Mouse (Mus musculus): ENCODE results near the gene Phospho1. TPM values are rescaled to one million over a fixed set of nuclear protein-coding genes. Genes with fewer than 3 reads are reported as not detected.

Gene Phospho1
- polyA plus RNA-seq, 1 experiment from 2014 or later: 2.2 TPM

GRCm38 (mm10) chr11:95812224-95812623 lies 12.1 kb upstream of the Phospho1 start:
- H3K4me2 ChIP-seq: no peak overlapping the region
- H3K27me3 ChIP-seq (replicated peaks): 0 out of 2 replicates have a peak, but pooled peaks cover 3% of the 10 kb centered on the region
- peaks cover 7% of the 10 kb centered on the region for H3K9me3 ChIP-seq
- H3K9ac ChIP-seq: no peak overlapping the region
- H3K4me3 ChIP-seq: no peak overlapping the region
- peaks cover 6% of the 10 kb centered on the region; the same call in 1 of the 2 replicates for H3K4me1 ChIP-seq
- WGBS: 64% methylated on average over 4 of the region's 4 CpGs
- no peaks in the 10 kb centered on the region for H3K36me3 ChIP-seq
- H3K27ac ChIP-seq (replicated peaks): no peak overlapping the region
- ATAC-seq (ENCODE audit: extremely low read depth, insufficient number of reproducible peaks, low FRiP score, low TSS enrichment): no peak

- no peak for ATAC-seq (ENCODE audit: extremely low read depth, insufficient number of reproducible peaks, low FRiP score, low TSS enrichment)
- Histone ChIP-seq H3K9me3 (no peaks in the 10 kb centered on the region; the same call in 1 of the 2 replicates), H3K4me2 (no peak overlapping the region), H3K36me3 (no peaks in the 10 kb centered on the region), H3K27me3 (replicated peaks) (0 out of 2 replicates have a peak, but pooled peaks cover 6% of the 10 kb centered on the region), H3K4me1 (no peaks in the 10 kb centered on the region), H3K4me3 (no peak overlapping the region), H3K9ac (no peak overlapping the region), H3K27ac (replicated peaks) (no peak overlapping the region)
- WGBS: 79% methylated on average over 2 of the region's 2 CpGs
These were observed 10.2 kb upstream of the Phospho1 start for GRCm38 (mm10) chr11:95814101-95814500.

- no peak overlapping the region for H3K4me3 ChIP-seq
- no peaks in the 10 kb centered on the region for H3K4me1 ChIP-seq
- no peak overlapping the region for H3K9ac ChIP-seq
- 65% methylated on average over 5 of the region's 5 CpGs for WGBS
- 0 out of 2 replicates have a peak, but pooled peaks cover 6% of the 10 kb centered on the region for H3K27me3 ChIP-seq (replicated peaks)
- H3K36me3 ChIP-seq: no peaks in the 10 kb centered on the region
- H3K9me3 ChIP-seq: no peaks in the 10 kb centered on the region; the same call in 1 of the 2 replicates
- no peak overlapping the region for H3K4me2 ChIP-seq
- H3K27ac ChIP-seq (replicated peaks): no peak overlapping the region
- ATAC-seq (ENCODE audit: extremely low read depth, insufficient number of reproducible peaks, low FRiP score, low TSS enrichment): no peak
These were observed 9.4 kb upstream of the Phospho1 start for GRCm38 (mm10) chr11:95814857-95815256.

GRCm38 (mm10) chr11:95815412-95815811 lies 8.9 kb upstream of the Phospho1 start:
- ATAC-seq (ENCODE audit: extremely low read depth, insufficient number of reproducible peaks, low FRiP score, low TSS enrichment): no peak

GRCm38 (mm10) chr11:95819138-95819537 lies 5.2 kb upstream of the Phospho1 start:
- H3K4me3 ChIP-seq: no peak overlapping the region
- peaks cover 4% of the 10 kb centered on the region; the same call in 1 of the 2 replicates for H3K4me1 ChIP-seq
- ATAC-seq (ENCODE audit: extremely low read depth, insufficient number of reproducible peaks, low FRiP score, low TSS enrichment): no peak
- H3K4me2 ChIP-seq: no peak overlapping the region
- no peaks in the 10 kb centered on the region for H3K36me3 ChIP-seq
- H3K9me3 ChIP-seq: no peaks in the 10 kb centered on the region; the same call in 1 of the 2 replicates
- H3K9ac ChIP-seq: no peak overlapping the region
- H3K27ac ChIP-seq (replicated peaks): no peak overlapping the region
- 82% methylated on average over 8 of the region's 8 CpGs for WGBS
- H3K27me3 ChIP-seq (replicated peaks): peaks cover 20% of the 10 kb centered on the region

More at GRCm38 (mm10) chr11:95815412-95815811, 8.9 kb upstream of the Phospho1 start:
- H3K4me2 ChIP-seq: no peak overlapping the region
- no peaks in the 10 kb centered on the region; the same call in 1 of the 2 replicates for H3K9me3 ChIP-seq
- WGBS: 77% methylated on average over 9 of the region's 9 CpGs
- H3K4me3 ChIP-seq: no peak overlapping the region
- no peaks in the 10 kb centered on the region for H3K4me1 ChIP-seq
- H3K27me3 ChIP-seq (replicated peaks): 0 out of 2 replicates have a peak, but pooled peaks cover 6% of the 10 kb centered on the region
- H3K27ac ChIP-seq (replicated peaks): no peak overlapping the region
- no peaks in the 10 kb centered on the region for H3K36me3 ChIP-seq
- H3K9ac ChIP-seq: no peak overlapping the region

- Histone ChIP-seq H3K27me3 (replicated peaks) (peaks cover 35% of the 10 kb centered on the region), H3K4me1 (peaks cover 16% of the 10 kb centered on the region), H3K9ac (no peak overlapping the region), H3K36me3 (no peaks in the 10 kb centered on the region), H3K4me3 (no peak overlapping the region), H3K27ac (replicated peaks) (no peak overlapping the region), H3K4me2 (no peak overlapping the region), H3K9me3 (no peaks in the 10 kb centered on the region)
- 78% methylated on average over 3 of the region's 3 CpGs for WGBS
- no peak for ATAC-seq (ENCODE audit: extremely low read depth, insufficient number of reproducible peaks, low FRiP score, low TSS enrichment)
These were observed 2.8 kb upstream of the Phospho1 start for GRCm38 (mm10) chr11:95821511-95821910.

DNA sequence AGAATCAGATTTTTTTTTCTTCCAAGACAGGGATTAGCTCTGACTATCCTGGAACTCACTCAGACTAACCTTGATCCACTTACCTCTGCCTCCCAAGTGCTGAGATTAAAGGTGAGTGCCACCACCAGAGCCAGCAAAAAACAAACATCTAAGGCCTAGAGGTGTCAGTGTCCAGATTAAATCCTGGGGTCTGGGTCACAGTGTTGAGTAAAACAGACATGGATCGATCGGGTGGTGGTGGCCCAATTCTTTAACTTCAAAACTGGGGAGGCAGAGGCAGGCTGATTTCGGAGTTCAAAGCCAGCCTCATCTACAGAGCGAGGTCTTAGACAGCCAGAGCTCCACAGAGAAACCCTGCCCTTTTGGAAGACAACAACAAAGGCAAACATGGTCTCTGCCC lies 1.9 kb upstream of the Phospho1 start:
- Histone ChIP-seq H3K27me3 (replicated peaks) (peaks cover 37% of the 10 kb centered on the region), H3K9ac (no peak overlapping the region), H3K9me3 (no peaks in the 10 kb centered on the region), H3K4me3 (no peak overlapping the region), H3K27ac (replicated peaks) (no peak overlapping the region), H3K4me2 (no peak overlapping the region), H3K4me1 (peaks cover 24% of the 10 kb centered on the region), H3K36me3 (no peaks in the 10 kb centered on the region)
- ATAC-seq (ENCODE audit: extremely low read depth, insufficient number of reproducible peaks, low FRiP score, low TSS enrichment): no peak
- WGBS: 81% methylated on average over 4 of the region's 4 CpGs

- H3K4me3 ChIP-seq: peak overlapping the region; percentile 66
- H3K36me3 ChIP-seq: no peaks in the 10 kb centered on the region
- peak overlapping the region; percentile 83 for H3K9ac ChIP-seq
- peak overlapping the region; percentile 97 for H3K4me2 ChIP-seq
- under 1% methylated on average over 11 of the region's 11 CpGs for WGBS
- peaks cover 25% of the 10 kb centered on the region for H3K4me1 ChIP-seq
- ATAC-seq (ENCODE audit: extremely low read depth, insufficient number of reproducible peaks, low FRiP score, low TSS enrichment): 0 out of 2 replicates have a peak, but pooled peaks have one; percentile 1
- no peaks in the 10 kb centered on the region for H3K9me3 ChIP-seq
- peak overlapping the region; percentile 53 for H3K27ac ChIP-seq (replicated peaks)
- H3K27me3 ChIP-seq (replicated peaks): peaks cover 58% of the 10 kb centered on the region
These were observed 561 bp downstream of the Phospho1 start for GRCm38 (mm10) chr11:95824877-95825243.

DNA sequence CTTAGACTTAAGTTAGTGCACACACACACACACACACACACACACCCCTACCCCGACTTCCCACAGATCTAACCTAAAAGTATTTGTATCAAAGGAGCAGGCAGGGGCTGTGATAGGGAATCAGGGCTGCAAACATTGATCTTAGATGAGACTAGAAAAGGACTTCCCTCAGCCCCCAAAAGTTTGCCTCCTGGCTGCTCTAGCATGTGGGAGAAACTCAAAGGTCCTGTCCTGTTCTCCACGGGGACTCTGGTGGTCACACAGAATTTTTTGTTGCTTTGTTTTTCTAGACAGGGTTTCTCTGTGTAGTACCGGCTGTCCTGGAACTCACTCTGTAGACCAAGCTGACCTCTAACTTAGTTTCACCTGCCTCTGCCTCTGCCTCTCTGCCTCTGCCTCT lies 1.3 kb downstream of the Phospho1 start:
- Histone ChIP-seq H3K4me3 (peak overlapping the region; percentile 66), H3K36me3 (no peaks in the 10 kb centered on the region), H3K9ac (peak overlapping the region; percentile 83), H3K27ac (replicated peaks) (0 out of 2 replicates have a peak overlapping the region, but pooled peaks have one; percentile 53), H3K27me3 (replicated peaks) (peaks cover 65% of the 10 kb centered on the region), H3K9me3 (no peaks in the 10 kb centered on the region), H3K4me1 (peaks cover 33% of the 10 kb centered on the region), H3K4me2 (peak overlapping the region; percentile 97)
- no peak for ATAC-seq (ENCODE audit: extremely low read depth, insufficient number of reproducible peaks, low FRiP score, low TSS enrichment)
- WGBS: 47% methylated on average over 3 of the region's 3 CpGs

GRCm38 (mm10) chr11:95826317-95827167 lies 2.2 kb downstream of the Phospho1 start:
- Histone ChIP-seq H3K4me2 (peak overlapping the region; percentile 41), H3K9ac (peak overlapping the region; percentile 28; the same call in 1 of the 2 replicates), H3K27me3 (replicated peaks) (peaks cover 75% of the 10 kb centered on the region), H3K36me3 (no peaks in the 10 kb centered on the region), H3K4me1 (peaks cover 42% of the 10 kb centered on the region), H3K27ac (replicated peaks) (0 out of 2 replicates have a peak overlapping the region, but pooled peaks have one; percentile 5), H3K9me3 (no peaks in the 10 kb centered on the region), H3K4me3 (no peak overlapping the region)
- 49% methylated on average over 6 of the region's 6 CpGs for WGBS
- no peak for ATAC-seq (ENCODE audit: extremely low read depth, insufficient number of reproducible peaks, low FRiP score, low TSS enrichment)

GRCm38 (mm10) chr11:95827168-95827447 lies 2.8 kb downstream of the Phospho1 start:
- H3K4me3 ChIP-seq: no peak overlapping the region
- ATAC-seq (ENCODE audit: extremely low read depth, insufficient number of reproducible peaks, low FRiP score, low TSS enrichment): no peak
- H3K4me1 ChIP-seq: peaks cover 42% of the 10 kb centered on the region
- H3K27ac ChIP-seq (replicated peaks): peak overlapping the region; percentile 5; the same call in 1 of the 2 replicates
- no peaks in the 10 kb centered on the region for H3K9me3 ChIP-seq
- 26% methylated on average over 3 of the region's 3 CpGs for WGBS
- peaks cover 80% of the 10 kb centered on the region for H3K27me3 ChIP-seq (replicated peaks)
- H3K4me2 ChIP-seq: peak overlapping the region; percentile 41
- H3K9ac ChIP-seq: peak overlapping the region; percentile 44; the same call in 1 of the 2 replicates
- no peaks in the 10 kb centered on the region for H3K36me3 ChIP-seq
